Comparison of ENCODE assay signal across 30 mouse cellular contexts in the genomic region with DNA sequence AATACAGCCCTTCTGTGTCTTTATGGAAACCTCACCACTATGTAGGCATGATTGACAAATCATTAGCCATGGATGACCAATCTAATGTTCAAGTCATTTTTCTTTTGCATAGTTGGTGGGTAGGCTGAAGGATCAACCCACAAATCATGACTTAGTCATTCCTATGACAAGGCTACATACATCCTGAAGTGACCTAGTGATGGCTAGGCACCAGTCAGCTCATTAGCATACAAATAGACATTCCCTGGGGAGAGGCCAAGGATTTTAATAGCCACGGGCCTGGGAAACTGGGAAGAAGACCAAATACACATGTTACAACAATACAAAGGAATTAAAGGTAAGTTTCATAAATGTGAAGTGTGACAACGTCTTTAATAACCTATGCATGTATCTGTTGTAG.
A peak's percentile ranks its signal among the peaks of the same experiment; 100 is the strongest.
DNase-seq lines count a peak whose midpoint lies in the region; ATAC-seq and TF ChIP-seq lines count a peak whose summit lies in the region.
"Had no signal": no experiment of that assay in that cellular context is flagged by ENCODE, and none has a peak within 500 bp of the region (broad histone marks: within the 10 kb centered on the region; RNA-seq: fewer than 3 reads in every experiment).

No protein-coding gene starts in this region.

- no peak overlapping the region for H3K9ac ChIP-seq in hindbrain, embryonic 12.5 days
- H3K9ac ChIP-seq in hindbrain, embryonic 11.5 days (ENCODE audit: low read depth, low read length): no peak overlapping the region
- H3K9ac ChIP-seq: embryonic facial prominence, embryonic 13.5 days; forebrain, embryonic 12.5 days; limb, embryonic 13.5 days; lung, embryonic 15.5 days; neural tube, embryonic 12.5 days had no signal

- DNase-seq in gastrocnemius, adult 2 months: no peak
- DNase-seq in gastrocnemius, adult 18-20 months (ENCODE audit: low spot score): no peak
- DNase-seq in hindbrain, embryonic 11.5 days (ENCODE audit: low spot score): no peak
- DNase-seq in retina, postnatal 1 day: peak; percentile 32
- no peak for DNase-seq in retina, embryonic 14.5 days (ENCODE audit: low spot score)
- peak; percentile 3 for DNase-seq in skeletal muscle tissue, adult 2 months (ENCODE audit: low read depth, low spot score)
- DNase-seq in thymus, postnatal 14 days: no peak
- DNase-seq: adrenal gland, postnatal 14 days; cerebellum, adult 11-12 months; cerebellum, adult 9-11 months; gastrocnemius, postnatal 25 days; kidney, postnatal 25 days; right cerebral cortex, postnatal 14 days; spleen, adult 18-20 months; thymus, postnatal 25 days had no signal

- H3K27ac ChIP-seq in gastrocnemius, adult 2 months: peak overlapping the region; percentile 24; the same call in 1 of the 2 replicates
- no peak overlapping the region for H3K27ac ChIP-seq in hindbrain, embryonic 12.5 days
- H3K27ac ChIP-seq in hindbrain, embryonic 11.5 days (ENCODE audit: low read depth, low read length): no peak overlapping the region
- H3K27ac ChIP-seq: embryonic facial prominence, embryonic 13.5 days; forebrain, embryonic 12.5 days; layer of hippocampus, adult 2 months; left cerebral cortex, adult 2 months; limb, embryonic 13.5 days; lung, embryonic 15.5 days; neural tube, embryonic 12.5 days had no signal

- H3K36me3 ChIP-seq in hindbrain, embryonic 12.5 days: no peaks in the 10 kb centered on the region
- H3K36me3 ChIP-seq in hindbrain, embryonic 11.5 days (ENCODE audit: control insufficient read depth, insufficient read depth, low read length): no peaks in the 10 kb centered on the region
- H3K36me3 ChIP-seq: embryonic facial prominence, embryonic 13.5 days; forebrain, embryonic 12.5 days; G1E; limb, embryonic 13.5 days; lung, embryonic 15.5 days; neural tube, embryonic 12.5 days had no signal

- WGBS in hindbrain, embryonic 12.5 days: 25% methylated on average over 2 of the region's 2 CpGs
- WGBS in hindbrain, embryonic 11.5 days: 28% methylated on average over 2 of the region's 2 CpGs

- peak; percentile 46; the same call in 1 of the 2 replicates for ATAC-seq in hindbrain, embryonic 12.5 days (ENCODE audit: low FRiP score)
- ATAC-seq in hindbrain, embryonic 11.5 days (ENCODE audit: low FRiP score): no peak
- ATAC-seq: intestine, embryonic 16.5 days; midbrain, embryonic 16.5 days had no signal

- intact Hi-C loops in gastrocnemius, adult 2 months (cut with DNase I): no loop called here

- H3K4me1 ChIP-seq in hindbrain, embryonic 12.5 days: peaks cover 15% of the 10 kb centered on the region
- H3K4me1 ChIP-seq in hindbrain, embryonic 11.5 days (replicated peaks; ENCODE audit: control insufficient read depth, insufficient read depth, low read length): no peaks in the 10 kb centered on the region
- H3K4me1 ChIP-seq: lung, embryonic 15.5 days; neural tube, embryonic 12.5 days had no signal

- H3K4me2 ChIP-seq in hindbrain, embryonic 12.5 days (replicated peaks): no peak overlapping the region
- H3K4me2 ChIP-seq in hindbrain, embryonic 11.5 days (replicated peaks; ENCODE audit: low read depth, low read length): no peak overlapping the region
- H3K4me2 ChIP-seq: embryonic facial prominence, embryonic 13.5 days; forebrain, embryonic 12.5 days; limb, embryonic 13.5 days; liver, embryonic 11.5 days; lung, embryonic 15.5 days; midbrain, embryonic 11.5 days; neural tube, embryonic 12.5 days had no signal

- no peak overlapping the region for H3K4me3 ChIP-seq in gastrocnemius, adult 2 months
- H3K4me3 ChIP-seq in hindbrain, embryonic 12.5 days: no peak overlapping the region
- H3K4me3 ChIP-seq in hindbrain, embryonic 11.5 days (ENCODE audit: low read depth, low read length): no peak overlapping the region
- H3K4me3 ChIP-seq: embryonic facial prominence, embryonic 13.5 days; erythroblast, embryonic 14.5 days; forebrain, embryonic 12.5 days; layer of hippocampus, adult 2 months; left cerebral cortex, adult 2 months; limb, embryonic 13.5 days; lung, embryonic 15.5 days; myocyte; neural tube, embryonic 12.5 days had no signal

- TF ChIP-seq CTCF in gastrocnemius, adult 2 months (IDR thresholded peaks at IDR 0.05): no peak

- no peaks in the 10 kb centered on the region for H3K9me3 ChIP-seq in hindbrain, embryonic 12.5 days (replicated peaks)
- H3K9me3 ChIP-seq in hindbrain, embryonic 11.5 days (ENCODE audit: control insufficient read depth, low read length): no peaks in the 10 kb centered on the region
- H3K9me3 ChIP-seq: embryonic facial prominence, embryonic 13.5 days; forebrain, embryonic 12.5 days; G1E; limb, embryonic 13.5 days; lung, embryonic 15.5 days; neural tube, embryonic 12.5 days had no signal

- H3K27me3 ChIP-seq in hindbrain, embryonic 12.5 days: no peaks in the 10 kb centered on the region
- H3K27me3 ChIP-seq in hindbrain, embryonic 11.5 days (ENCODE audit: control insufficient read depth, insufficient read depth, low read length): no peaks in the 10 kb centered on the region
- H3K27me3 ChIP-seq: embryonic facial prominence, embryonic 13.5 days; forebrain, embryonic 12.5 days; lung, embryonic 15.5 days; neural tube, embryonic 12.5 days had no signal

Comparison
In these comparisons a context has a peak if more than half of its experiments do, and no peak if none do; other contexts are left out.
1. DNase-seq: peak in retina, postnatal 1 day (single experiment) and skeletal muscle tissue, adult 2 months (single experiment); none in gastrocnemius, adult 2 months (single experiment), gastrocnemius, adult 18-20 months (single experiment), hindbrain, embryonic 11.5 days (single experiment), retina, embryonic 14.5 days (single experiment) and thymus, postnatal 14 days (single experiment).